Mouse (Mus musculus) erythroblast, embryonic 14.5 days (primary cell): ENCODE data around the gene Zc3hc1. TPM values are rescaled to one million over a fixed set of nuclear protein-coding genes. Genes with fewer than 3 reads are reported as not detected.

Experiments
- H3K27me3 ChIP-seq: 2 replicates; pipeline ENCODE4 v1.6.1; 2012; ENCODE audit warnings: inconsistent platforms; ENCODE audit not compliant: control insufficient read depth
- H3K36me3 ChIP-seq: 2 replicates; pipeline ENCODE4 v1.6.1; 2012; ENCODE audit warnings: mild to moderate bottlenecking, inconsistent platforms; ENCODE audit not compliant: control insufficient read depth
- H3K4me1 ChIP-seq: 2 replicates; pipeline ENCODE4 v1.6.1; 2012; ENCODE audit warnings: inconsistent platforms; ENCODE audit not compliant: control insufficient read depth
- H3K4me3 ChIP-seq: replicated peaks from 2 replicates; pipeline ENCODE3; 2012; ENCODE audit warnings: moderate library complexity, mild to moderate bottlenecking, inconsistent platforms
- H3K9me3 ChIP-seq: 2 replicates; pipeline ENCODE4 v1.6.1; 2012; ENCODE audit warnings: low read length, inconsistent platforms, mixed read lengths; ENCODE audit not compliant: control insufficient read depth
- GATA1 ChIP-seq: IDR thresholded peaks from 2 replicates; pipeline ENCODE4 v1.6.1; 2012; ENCODE audit warnings: low read length, inconsistent platforms, mixed read lengths
- TAL1 ChIP-seq: IDR thresholded peaks from 3 replicates; pipeline ENCODE4 v1.6.1; 2012; ENCODE audit warnings: low read length, inconsistent platforms, mixed read lengths
- polyA plus RNA-seq: library from polyadenylated mRNA; stranded (reverse); fragments of >175 nt; gene quantifications from 2 replicates; pipeline ENCODE4 v1.2.3, GENCODE M21; 2012

The Zc3hc1 gene
- polyA plus RNA-seq, 1 experiment, result 1.1 TPM

GRCm38 (mm10) chr6:30381116-30381515 is 9.7 kb downstream of the Zc3hc1 start:
- Histone ChIP-seq H3K27me3 (no peaks in the 10 kb centered on the region), H3K4me1 (peaks cover 4% of the 10 kb centered on the region), H3K9me3 (no peaks in the 10 kb centered on the region), H3K36me3 (peaks cover 88% of the 10 kb centered on the region), H3K4me3 (no peak overlapping the region)
- TF ChIP-seq GATA1 (no peak), TAL1 (no peak)

GRCm38 (mm10) chr6:30375791-30376190 is 15.0 kb downstream of the Zc3hc1 start:
- Histone ChIP-seq H3K9me3 (no peaks in the 10 kb centered on the region), H3K4me1 (no peaks in the 10 kb centered on the region; the same call in 1 of the 2 replicates), H3K27me3 (no peaks in the 10 kb centered on the region), H3K4me3 (no peak overlapping the region), H3K36me3 (peaks cover 92% of the 10 kb centered on the region)
- TF ChIP-seq TAL1, result no peak
- no peak for TF ChIP-seq GATA1

GRCm38 (mm10) chr6:30374731-30375510 is 15.9 kb downstream of the Zc3hc1 start:
- TF ChIP-seq TAL1 (no peak), GATA1 (no peak)
- peaks cover 92% of the 10 kb centered on the region for H3K36me3 ChIP-seq

GRCm38 (mm10) chr6:30372627-30373369 is 18.0 kb downstream of the Zc3hc1 start:
- Histone ChIP-seq H3K4me3 (no peak overlapping the region), H3K27me3 (no peaks in the 10 kb centered on the region), H3K4me1 (no peaks in the 10 kb centered on the region), H3K9me3 (no peaks in the 10 kb centered on the region), H3K36me3 (peaks cover 97% of the 10 kb centered on the region)
- TF ChIP-seq GATA1 (no peak), TAL1 (no peak)

More at GRCm38 (mm10) chr6:30374731-30375510, 15.9 kb downstream of the Zc3hc1 start:
- H3K27me3 ChIP-seq, result no peaks in the 10 kb centered on the region
- H3K9me3 ChIP-seq, result no peaks in the 10 kb centered on the region
- no peaks in the 10 kb centered on the region; the same call in 1 of the 2 replicates for H3K4me1 ChIP-seq
- no peak overlapping the region for H3K4me3 ChIP-seq

GRCm38 (mm10) chr6:30369291-30369690 is 21.5 kb downstream of the Zc3hc1 start:
- H3K36me3 ChIP-seq, result peaks cover 94% of the 10 kb centered on the region

GRCm38 (mm10) chr6:30363808-30364207 is 27.0 kb downstream of the Zc3hc1 start:
- no peaks in the 10 kb centered on the region for H3K9me3 ChIP-seq
- no peak overlapping the region for H3K4me3 ChIP-seq
- TF ChIP-seq TAL1 (no peak), GATA1 (no peak)
- no peaks in the 10 kb centered on the region for H3K4me1 ChIP-seq
- peaks cover 57% of the 10 kb centered on the region for H3K36me3 ChIP-seq
- H3K27me3 ChIP-seq, result no peaks in the 10 kb centered on the region

More at GRCm38 (mm10) chr6:30369291-30369690, 21.5 kb downstream of the Zc3hc1 start:
- Histone ChIP-seq H3K4me1 (no peaks in the 10 kb centered on the region), H3K4me3 (no peak overlapping the region), H3K9me3 (no peaks in the 10 kb centered on the region), H3K27me3 (no peaks in the 10 kb centered on the region)
- TF ChIP-seq TAL1 (no peak), GATA1 (no peak)

GRCm38 (mm10) chr6:30359762-30360509 is 30.9 kb downstream of the Zc3hc1 start:
- no peak for TF ChIP-seq GATA1
- no peak for TF ChIP-seq TAL1
- peaks cover 22% of the 10 kb centered on the region for H3K4me1 ChIP-seq

GRCm38 (mm10) chr6:30357561-30358177 is 33.2 kb downstream of the Zc3hc1 start:
- peaks cover 22% of the 10 kb centered on the region for H3K4me1 ChIP-seq
- no peaks in the 10 kb centered on the region for H3K9me3 ChIP-seq
- H3K27me3 ChIP-seq, result no peaks in the 10 kb centered on the region
- TF ChIP-seq GATA1, result no peak
- no peak for TF ChIP-seq TAL1
- no peak overlapping the region for H3K4me3 ChIP-seq
- peaks cover 2% of the 10 kb centered on the region for H3K36me3 ChIP-seq

More at GRCm38 (mm10) chr6:30359762-30360509, 30.9 kb downstream of the Zc3hc1 start:
- H3K27me3 ChIP-seq, result no peaks in the 10 kb centered on the region
- H3K36me3 ChIP-seq, result peaks cover 20% of the 10 kb centered on the region
- no peaks in the 10 kb centered on the region for H3K9me3 ChIP-seq
- no peak overlapping the region for H3K4me3 ChIP-seq
